Mouse (Mus musculus) olfactory bulb, adult 2 months (tissue): ENCODE data around the gene Topors.

ENCODE experiments used
- CTCF ChIP-seq: fragments of 200-500 bp; IDR thresholded peaks from 2 replicates; pipeline ENCODE4 v1.5.1; 2012; ENCODE audit warnings: low read depth, mild to moderate bottlenecking, low read length, moderate library complexity; ENCODE audit not compliant: insufficient read depth
- POLR2A ChIP-seq: fragments of 200-500 bp; IDR thresholded peaks from 2 replicates; pipeline ENCODE4 v1.6.1; 2012; ENCODE audit warnings: mild to moderate bottlenecking, low read depth, low read length, moderate library complexity; ENCODE audit not compliant: insufficient read depth

DNA sequence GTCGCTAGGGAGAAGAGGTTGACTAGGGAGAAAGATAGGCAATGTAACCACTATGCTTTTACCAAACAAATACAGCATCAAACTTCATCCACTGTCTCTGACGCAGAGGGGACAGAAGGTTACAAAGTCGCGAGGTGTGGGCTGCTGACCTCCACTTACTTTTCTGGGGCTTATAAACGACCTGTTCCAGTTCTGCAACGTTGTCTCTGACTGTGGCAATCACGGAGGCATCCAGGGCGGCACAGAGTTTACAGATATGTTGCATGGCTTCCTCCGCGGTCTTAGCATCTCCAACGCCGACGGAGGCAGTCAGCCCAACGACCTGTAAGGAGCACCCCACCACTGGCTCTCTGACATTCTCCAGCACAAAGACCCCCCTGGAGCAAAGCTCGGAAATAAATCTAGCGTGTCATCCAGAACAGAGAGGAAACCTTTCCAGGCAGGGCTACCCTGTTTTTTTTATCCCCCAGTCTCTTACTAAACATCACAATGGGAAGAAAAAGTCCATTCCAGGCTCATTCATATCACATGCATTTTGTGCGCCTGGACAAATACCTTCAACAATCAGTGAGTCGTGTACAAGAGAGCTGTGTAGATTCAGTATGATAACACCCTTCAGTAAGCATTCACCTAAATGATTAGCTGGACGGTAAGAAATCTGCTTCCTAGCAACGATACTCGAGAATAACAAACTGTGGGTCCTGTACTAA is 47.6 kb downstream of the Topors start:
- no peak for TF ChIP-seq POLR2A
- TF ChIP-seq CTCF = no peak
